Mouse (Mus musculus): Measurements from ENCODE around the gene Ovol1. TPM values are rescaled to one million over a fixed set of nuclear protein-coding genes. Genes with fewer than 3 reads are reported as not detected.

Ovol1 gene
- total RNA-seq (2023), result not detected in 4 replicates

DNA sequence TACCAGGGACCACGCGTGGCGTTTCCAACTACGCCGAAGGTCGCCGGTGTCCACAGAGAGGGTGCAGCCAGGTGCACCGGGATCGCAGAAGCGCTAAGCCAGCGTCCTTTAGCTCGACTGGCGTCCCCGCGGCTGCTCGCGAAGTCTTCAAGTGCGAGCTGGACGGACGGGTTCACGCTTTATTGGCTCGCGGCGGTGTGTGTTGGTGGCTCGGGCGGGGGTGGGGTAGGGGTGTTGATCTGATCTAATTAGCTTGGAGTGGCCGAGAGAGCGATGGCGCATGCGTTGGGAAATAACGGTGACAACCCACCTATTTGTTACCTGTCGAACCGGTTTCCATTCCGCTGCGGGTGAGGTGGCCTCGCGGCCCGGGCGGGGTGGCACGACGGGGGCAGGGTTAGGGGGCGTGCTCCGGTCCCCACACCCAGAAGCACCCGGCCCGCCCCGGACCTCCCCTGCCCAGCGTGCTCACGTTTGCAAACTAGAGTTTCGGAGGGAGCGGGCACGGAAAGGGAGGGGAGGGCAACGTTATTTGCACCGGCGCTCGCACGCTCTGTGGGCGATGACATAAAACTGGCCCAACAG, at the start of gene Ovol1:
Gene Ovol1, minus strand, starts transcription at position 190 of the 585 bp plus-strand sequence.

GRCm38 (mm10) chr19:5609547-5610404, 49.3 kb upstream of the Ovol1 start, which contains the start of gene Kat5:
Kat5 (minus strand) TSS chr19:5610237.

DNA sequence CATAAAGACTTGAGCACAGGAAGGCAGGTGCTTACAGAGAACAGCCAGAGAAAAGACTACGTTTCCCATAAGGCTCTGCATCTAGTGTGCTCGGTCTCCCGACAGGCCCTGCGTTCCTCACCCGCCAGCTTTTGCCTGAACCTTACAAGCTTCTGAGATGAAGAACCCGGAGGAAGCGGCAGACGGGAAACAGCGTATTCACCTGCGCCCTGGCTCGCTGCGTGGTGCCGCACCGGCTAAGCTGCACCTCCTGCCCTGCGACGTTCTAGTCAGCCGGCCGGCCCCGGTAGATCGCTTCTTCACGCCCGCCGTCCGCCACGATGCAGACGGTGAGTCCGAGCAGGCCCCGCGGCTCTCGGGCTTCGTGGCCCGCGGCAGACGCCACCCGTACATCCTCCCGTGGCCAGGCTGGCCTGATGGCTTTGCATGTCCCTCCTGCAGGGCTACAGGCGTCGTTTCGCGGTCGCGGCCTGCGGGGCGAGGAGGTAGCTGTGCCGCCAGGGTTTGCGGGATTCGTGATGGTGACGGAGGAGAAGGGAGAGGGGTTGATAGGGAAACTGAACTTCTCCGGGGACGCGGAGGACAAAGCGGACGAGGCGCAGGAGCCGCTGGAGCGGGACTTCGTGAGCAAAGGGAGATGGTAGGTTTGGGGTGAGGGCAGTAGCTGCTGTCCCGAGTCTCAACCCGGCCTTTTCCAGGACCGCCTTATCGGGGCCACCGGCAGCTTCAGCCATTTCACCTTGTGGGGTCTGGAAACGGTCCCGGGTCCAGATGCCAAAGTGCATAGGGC, 41.5 kb upstream of the Ovol1 start, which contains the start of gene Rnaseh2c:
Gene Rnaseh2c, plus strand, starts transcription at position 122 of the 790 bp plus-strand sequence.

DNA sequence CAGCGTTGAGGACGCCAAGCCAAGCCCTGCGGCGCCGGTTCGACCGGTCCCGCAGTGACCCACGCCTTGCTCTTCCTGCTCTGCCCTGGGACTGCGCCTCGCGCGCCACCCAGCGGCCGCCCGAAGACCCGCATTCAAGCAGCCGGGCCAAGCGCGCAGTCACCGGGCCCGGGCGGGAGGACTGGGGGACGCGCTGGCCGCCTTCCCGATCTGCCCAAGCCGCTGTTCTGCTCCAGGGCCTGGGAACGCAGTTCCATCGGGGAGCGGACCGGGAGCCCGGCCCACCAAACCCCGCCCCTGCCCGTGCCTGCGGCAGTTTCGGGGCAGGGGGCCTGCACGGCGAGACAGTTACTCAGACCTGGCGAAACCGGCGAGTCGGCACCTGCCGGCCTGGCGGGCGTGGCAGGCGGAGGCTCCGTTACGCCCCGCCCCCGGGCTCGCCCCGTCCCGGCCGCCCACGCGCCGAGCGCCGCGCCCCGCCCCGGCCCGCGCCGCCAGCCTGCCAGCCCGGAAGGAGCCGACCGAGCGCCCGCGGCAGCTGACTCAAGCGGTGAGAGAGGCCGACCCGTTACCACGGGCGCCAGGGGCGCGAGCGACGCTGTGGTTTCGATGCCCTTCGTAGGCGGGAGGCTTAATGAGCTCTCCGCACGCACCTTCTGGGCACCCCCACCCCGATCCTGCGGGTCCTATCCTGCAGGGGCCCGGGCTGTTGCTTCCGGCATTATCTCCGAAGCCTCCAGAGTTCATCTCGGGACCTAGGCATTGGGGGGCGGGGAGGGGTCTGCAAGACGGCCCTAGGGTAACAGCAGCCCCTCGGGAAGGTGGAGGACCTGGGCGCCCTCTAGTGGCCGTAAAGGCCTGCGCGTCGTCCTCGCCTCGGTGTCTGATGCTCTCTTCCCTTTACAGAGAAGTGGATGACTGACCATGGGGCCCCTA, 7.4 kb upstream of the Ovol1 start, which contains the start of gene Ap5b1:
Gene Ap5b1, plus strand, starts transcription at position 492 of the 936 bp plus-strand sequence.

DNA sequence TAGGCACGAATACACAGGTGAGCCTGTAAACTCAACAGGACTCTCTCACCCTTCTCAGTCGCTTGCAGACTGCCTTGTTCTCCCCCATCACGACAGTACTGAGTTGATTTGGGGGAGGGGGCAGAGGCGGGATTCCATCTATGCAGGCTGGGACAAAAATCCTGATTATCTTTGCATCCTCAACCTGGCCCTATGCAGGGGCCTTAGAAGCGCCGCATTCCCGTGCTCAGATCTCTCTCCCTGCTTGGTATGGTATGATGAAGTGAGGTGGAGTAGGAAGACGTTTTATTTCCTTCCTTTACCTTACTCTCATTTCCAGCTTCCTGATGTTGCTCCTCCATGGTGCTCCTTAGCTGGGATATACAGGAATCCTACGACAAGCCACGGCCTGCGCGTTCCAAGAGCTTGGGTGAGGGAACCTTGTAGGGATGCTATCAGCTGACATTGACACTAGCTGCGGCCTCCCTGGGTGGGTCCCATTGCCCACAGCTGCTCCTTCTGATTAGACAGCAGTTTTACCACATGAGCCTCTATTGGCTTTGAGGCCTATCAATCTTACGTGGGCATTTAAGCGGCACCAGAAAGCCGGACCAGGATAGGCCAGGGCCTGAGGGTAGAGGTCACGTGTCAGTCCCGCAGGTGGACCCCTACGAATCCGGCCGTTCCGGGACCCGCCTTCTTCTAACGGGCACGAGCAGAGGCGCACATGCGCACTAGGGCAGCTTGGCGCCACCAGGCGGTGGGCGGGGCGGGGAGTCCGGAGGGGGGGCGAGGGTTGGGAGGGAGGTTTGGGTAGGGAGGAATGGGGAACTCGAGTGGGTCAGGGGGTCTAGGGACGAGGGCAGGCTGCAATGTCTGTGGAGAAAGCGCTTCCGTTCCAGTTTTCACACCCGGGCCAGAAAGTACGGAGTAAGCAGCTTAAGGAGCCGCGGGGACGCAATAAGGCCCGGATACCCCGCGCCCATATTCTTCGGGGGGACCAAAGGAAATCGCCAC, 50.1 kb downstream of the Ovol1 start, which contains the start of gene Snx32:
Gene Snx32, minus strand, starts transcription at position 508 of the 996 bp plus-strand sequence.

GRCm38 (mm10) chr19:5503687-5504086, 56.8 kb downstream of the Ovol1 start, which contains the start of gene 1700020D05Rik:
1700020D05Rik (minus strand) TSS chr19:5503787.

Other genes with a start within 250 kb of the Ovol1 start
- not detected in 4 replicates for gene Catsper1, start 224.9 kb downstream of the Ovol1 start, total RNA-seq (2023)
- 1.1 TPM in 1 of 4 replicates, not detected in the others for gene Cst6, start 211.1 kb downstream of the Ovol1 start, total RNA-seq (2023)
- gene Eif1ad, start 193.9 kb downstream of the Ovol1 start, total RNA-seq (2023), result 34.9 to 38.5 TPM (median 36.1 TPM) in 4 replicates
- gene Banf1, start 193.5 kb downstream of the Ovol1 start, total RNA-seq (2023), result 88.3 to 99.9 TPM (median 93.3 TPM) in 4 replicates
- 164 to 192 TPM (median 190 TPM) in 4 replicates for gene Sart1, start 171.9 kb downstream of the Ovol1 start, total RNA-seq (2023)
- not detected in 4 replicates for gene Tsga10ip, start 158.1 kb downstream of the Ovol1 start, total RNA-seq (2023)
- 152 to 183 TPM (median 166 TPM) in 4 replicates for gene Drap1, start 135.7 kb downstream of the Ovol1 start, total RNA-seq (2023)
- 48.5 to 56.8 TPM (median 51.1 TPM) in 4 replicates for gene AI837181, start 135.5 kb downstream of the Ovol1 start, total RNA-seq (2023)
- gene Fosl1, start 113.1 kb downstream of the Ovol1 start, total RNA-seq (2023), result 0.41 to 2.4 TPM (median 1.2 TPM) in 4 replicates
- gene Ccdc85b, start 102.8 kb downstream of the Ovol1 start, total RNA-seq (2023), result 2.5 to 3.4 TPM (median 2.8 TPM) in 4 replicates
- gene Fibp, start 100.0 kb downstream of the Ovol1 start, total RNA-seq (2023), result 71.4 to 110 TPM (median 105 TPM) in 4 replicates
- gene Ctsw, start 92.1 kb downstream of the Ovol1 start, total RNA-seq (2023), result 0.92 to 2.5 TPM (median 1.4 TPM) in 4 replicates
- gene Efemp2, start 86.7 kb downstream of the Ovol1 start, total RNA-seq (2023), result not detected in 4 replicates
- 29.5 to 38.4 TPM (median 36.3 TPM) in 4 replicates for gene Mus81, start 72.2 kb downstream of the Ovol1 start, total RNA-seq (2023)
- 1,244 to 1,311 TPM (median 1,302 TPM) in 4 replicates for gene Cfl1, start 70.2 kb downstream of the Ovol1 start, total RNA-seq (2023)
- gene 1700020D05Rik, start 56.9 kb downstream of the Ovol1 start, total RNA-seq (2023), result 1.6 to 3.8 TPM (median 2.1 TPM) in 4 replicates
- gene Snx32, start 50.1 kb downstream of the Ovol1 start, total RNA-seq (2023), result 9.1 to 11.3 TPM (median 9.6 TPM) in 4 replicates
- 15.4 to 17.9 TPM (median 15.7 TPM) in 4 replicates for gene Ap5b1, start 7.4 kb upstream of the Ovol1 start, total RNA-seq (2023)
- gene Rnaseh2c, start 41.2 kb upstream of the Ovol1 start, total RNA-seq (2023), result 75.8 to 104 TPM (median 94.4 TPM) in 4 replicates
- 102 to 119 TPM (median 114 TPM) in 4 replicates for gene Kat5, start 49.6 kb upstream of the Ovol1 start, total RNA-seq (2023)
- gene Rela, start 76.8 kb upstream of the Ovol1 start, total RNA-seq (2023), result 140 to 161 TPM (median 148 TPM) in 4 replicates
- 565 to 597 TPM (median 588 TPM) in 4 replicates for gene Sipa1, start 103.1 kb upstream of the Ovol1 start, total RNA-seq (2023)
- gene Map3k11, start 128.1 kb upstream of the Ovol1 start, total RNA-seq (2023), result 55.2 to 63.2 TPM (median 57.8 TPM) in 4 replicates
- 193 to 226 TPM (median 206 TPM) in 4 replicates for gene Pcnx3, start 128.3 kb upstream of the Ovol1 start, total RNA-seq (2023)
- gene Kcnk7, start 143.7 kb upstream of the Ovol1 start, total RNA-seq (2023), result not detected in 4 replicates
- 50.4 to 54.6 TPM (median 51.6 TPM) in 4 replicates for gene Ehbp1l1, start 165.7 kb upstream of the Ovol1 start, total RNA-seq (2023)
- 18.2 to 22.6 TPM (median 21.3 TPM) in 4 replicates for gene Fam89b, start 169.0 kb upstream of the Ovol1 start, total RNA-seq (2023)
- gene Ltbp3, start 180.3 kb upstream of the Ovol1 start, total RNA-seq (2023), result not detected in 4 replicates
- 78.0 to 85.4 TPM (median 79.7 TPM) in 4 replicates for gene Scyl1, start 210.8 kb upstream of the Ovol1 start, total RNA-seq (2023)